Mouse (Mus musculus): ENCODE results near the gene Rhou.

GRCm38 (mm10) chr8:123632257-123632656, 21.5 kb upstream of the Rhou start:
- TF ChIP-seq CTCF (IDR thresholded peaks at IDR 0.05; ENCODE audit: borderline replicate concordance, insufficient read depth, low read length) (no peak), POLR2A (IDR thresholded peaks at IDR 0.05; ENCODE audit: low read depth, low read length) (no peak)

Measured in embryonic fibroblast, embryonic 13.5 days (primary cell).